22 mouse cellular contexts compared by ENCODE assay signal in the genomic region with DNA sequence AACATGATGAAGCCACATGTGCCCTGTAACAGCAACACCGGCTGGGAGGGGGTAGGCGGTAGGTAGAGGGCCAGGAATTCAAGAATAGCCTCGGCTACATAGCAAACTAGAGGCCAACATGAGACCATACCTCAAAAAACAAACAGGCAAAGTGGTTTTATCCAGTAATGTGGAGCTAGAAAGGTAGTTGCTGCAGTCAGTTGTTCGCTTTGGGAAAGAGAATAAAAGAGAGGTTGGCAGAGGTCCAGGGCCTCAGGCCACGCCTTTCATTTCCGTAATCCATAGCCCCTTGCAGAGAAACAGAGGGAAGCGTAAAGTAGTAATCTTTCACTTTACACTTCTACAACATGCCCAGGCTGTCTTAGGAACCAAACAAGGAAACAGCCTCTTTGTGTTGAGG.
DNase-seq lines count a peak whose midpoint lies in the region; ATAC-seq and TF ChIP-seq lines count a peak whose summit lies in the region.
"Had no signal": no experiment of that assay in that cellular context is flagged by ENCODE, and none has a peak within 500 bp of the region (broad histone marks: within the 10 kb centered on the region; RNA-seq: fewer than 3 reads in every experiment).

No protein-coding gene starts in this region.

- 56% methylated on average over 7 of the region's 7 CpGs for WGBS in forebrain, embryonic 11.5 days
- 26% methylated on average over 7 of the region's 7 CpGs for WGBS in forebrain, postnatal 0 days

- peak overlapping the region; percentile 50 for H3K27ac ChIP-seq in forebrain, embryonic 11.5 days (ENCODE audit: low read depth, low read length)
- no peak overlapping the region for H3K27ac ChIP-seq in forebrain, postnatal 0 days (ENCODE audit: low read depth, low read length)
- H3K27ac ChIP-seq: embryonic facial prominence, embryonic 12.5 days; hindbrain, embryonic 10.5 days; intestine, embryonic 15.5 days; midbrain, embryonic 12.5 days; neural tube, embryonic 12.5 days had no signal

- no peaks in the 10 kb centered on the region for H3K9me3 ChIP-seq in forebrain, embryonic 11.5 days (ENCODE audit: control insufficient read depth, low read length)
- H3K9me3 ChIP-seq in forebrain, postnatal 0 days (ENCODE audit: low read length): no peaks in the 10 kb centered on the region
- H3K9me3 ChIP-seq: embryonic facial prominence, embryonic 12.5 days; hindbrain, embryonic 10.5 days; intestine, embryonic 15.5 days; midbrain, embryonic 12.5 days; neural tube, embryonic 12.5 days had no signal

- H3K4me2 ChIP-seq in forebrain, embryonic 11.5 days (ENCODE audit: low read depth, low read length, severe bottlenecking): no peak overlapping the region
- no peak overlapping the region for H3K4me2 ChIP-seq in forebrain, postnatal 0 days (ENCODE audit: low read depth)
- H3K4me2 ChIP-seq: embryonic facial prominence, embryonic 12.5 days; heart, embryonic 11.5 days; intestine, embryonic 15.5 days; liver, embryonic 11.5 days; midbrain, embryonic 12.5 days; neural tube, embryonic 12.5 days had no signal

- no peak overlapping the region for H3K9ac ChIP-seq in forebrain, embryonic 11.5 days (ENCODE audit: low read length)
- no peak overlapping the region for H3K9ac ChIP-seq in forebrain, postnatal 0 days
- H3K9ac ChIP-seq: embryonic facial prominence, embryonic 12.5 days; intestine, embryonic 15.5 days; liver, postnatal 0 days; midbrain, embryonic 12.5 days; neural tube, embryonic 12.5 days had no signal

- no peak overlapping the region for H3K4me3 ChIP-seq in forebrain, embryonic 11.5 days (ENCODE audit: low read depth, low read length)
- no peak overlapping the region for H3K4me3 ChIP-seq in forebrain, postnatal 0 days (ENCODE audit: low read depth, low read length)
- H3K4me3 ChIP-seq: embryonic facial prominence, embryonic 12.5 days; hindbrain, embryonic 10.5 days; intestine, embryonic 15.5 days; midbrain, embryonic 12.5 days; neural tube, embryonic 12.5 days had no signal

- peaks cover 4% of the 10 kb centered on the region; the same call in 1 of the 2 replicates for H3K4me1 ChIP-seq in forebrain, embryonic 11.5 days (replicated peaks; ENCODE audit: control insufficient read depth, insufficient read depth, low read length)
- H3K4me1 ChIP-seq in forebrain, postnatal 0 days (ENCODE audit: insufficient read depth): no peaks in the 10 kb centered on the region
- H3K4me1 ChIP-seq: hindbrain, embryonic 10.5 days; intestine, embryonic 15.5 days; neural tube, embryonic 12.5 days had no signal

- no peaks in the 10 kb centered on the region for H3K36me3 ChIP-seq in forebrain, embryonic 11.5 days (ENCODE audit: control insufficient read depth, insufficient read depth, low read length)
- H3K36me3 ChIP-seq in forebrain, postnatal 0 days (ENCODE audit: insufficient read depth): no peaks in the 10 kb centered on the region
- H3K36me3 ChIP-seq: hindbrain, embryonic 10.5 days; intestine, embryonic 15.5 days; midbrain, embryonic 12.5 days; neural tube, embryonic 12.5 days had no signal

- DNase-seq in forebrain, embryonic 11.5 days (ENCODE audit: low spot score): peak; percentile 55
- DNase-seq in forebrain, postnatal 0 days: no peak
- peak; percentile 21 to 25 for DNase-seq in kidney, postnatal 4 days
- no peak for DNase-seq in kidney, adult 8-10 months
- peak; percentile 58 for DNase-seq in brain, embryonic 14.5 days (ENCODE audit: low read depth)
- DNase-seq in lung, postnatal 14 days: peak; percentile 5
- no peak for DNase-seq in urinary bladder, adult 2 months (ENCODE audit: low spot score)
- DNase-seq in thymus, adult 18-20 months: no peak
- DNase-seq: adrenal gland, postnatal 25 days; cerebellum, adult 11-12 months; cerebellum, postnatal 10 days; gastrocnemius, postnatal 10 days; liver, postnatal 0 days; right cerebral cortex, postnatal 14 days had no signal

- TF ChIP-seq POLR2A in brain, embryonic 14.5 days (IDR thresholded peaks at IDR 0.05; ENCODE audit: borderline replicate concordance, extremely low read depth, insufficient read depth, insufficient read length, poor library complexity, severe bottlenecking): no peak

- no peaks in the 10 kb centered on the region for H3K27me3 ChIP-seq in forebrain, embryonic 11.5 days (ENCODE audit: control insufficient read depth, insufficient read depth, low read length)
- H3K27me3 ChIP-seq in forebrain, postnatal 0 days (ENCODE audit: insufficient read depth, low read length): no peaks in the 10 kb centered on the region
- H3K27me3 ChIP-seq: embryonic facial prominence, embryonic 12.5 days; intestine, embryonic 15.5 days; midbrain, embryonic 12.5 days; neural tube, embryonic 12.5 days had no signal

- TF ChIP-seq CTCF in forebrain, postnatal 0 days (IDR thresholded peaks at IDR 0.05; ENCODE audit: low read depth): no peak
- no peak for TF ChIP-seq CTCF in brain, embryonic 14.5 days (IDR thresholded peaks at IDR 0.05; ENCODE audit: borderline replicate concordance, extremely low read depth, insufficient read depth, insufficient read length)

- ATAC-seq in forebrain, embryonic 11.5 days (replicated peaks; ENCODE audit: low FRiP score): 0 out of 2 replicates have a peak, but pooled peaks have one; percentile 46
- ATAC-seq in forebrain, postnatal 0 days: no peak
- ATAC-seq: hindbrain, embryonic 16.5 days; intestine, embryonic 15.5 days; liver, postnatal 0 days had no signal

Comparison
In these comparisons a context has a peak if more than half of its experiments do, and no peak if none do; other contexts are left out.
1. DNase-seq: peak in forebrain, embryonic 11.5 days (single experiment), kidney, postnatal 4 days (2 of 2), brain, embryonic 14.5 days (single experiment) and lung, postnatal 14 days (single experiment); none in forebrain, postnatal 0 days (single experiment), kidney, adult 8-10 months (0 of 2), urinary bladder, adult 2 months (single experiment) and thymus, adult 18-20 months (0 of 2).